Mouse (Mus musculus) limb, embryonic 13.5 days (tissue): ENCODE measurements at regions not wholly inside any gene's neighbourhood (a gene's known extent, or its start where the extent isn't known, plus 50 kb on each side); places are given as distances from the start of the nearest gene placed in this dataset.

Experiments
- ATAC-seq: fragments of 200-750 bp; cut with Nextera tagmentation; 2 replicates; pipeline ENCODE4 v1.8.0; 2017; ENCODE audit warnings: low read depth, moderate number of reproducible peaks, moderate TSS enrichment; ENCODE audit not compliant: low FRiP score
- H3K27ac ChIP-seq: fragments of 300-500 bp; sonication (generic); 2 replicates; pipeline ENCODE4 v1.5.1; 2015; ENCODE audit warnings: inconsistent platforms, mild to moderate bottlenecking, moderate library complexity
- H3K27me3 ChIP-seq: fragments of 300-500 bp; sonication (generic); 2 replicates; pipeline ENCODE4 v1.6.1; 2015; ENCODE audit warnings: mild to moderate bottlenecking, inconsistent platforms
- H3K36me3 ChIP-seq: fragments of 300-500 bp; sonication (generic); 2 replicates; pipeline ENCODE4 v1.6.1; 2015; ENCODE audit warnings: inconsistent platforms, mild to moderate bottlenecking, moderate library complexity
- H3K4me1 ChIP-seq: fragments of 300-500 bp; sonication (generic); 2 replicates; pipeline ENCODE4 v1.6.1; 2015; ENCODE audit warnings: inconsistent platforms
- H3K4me2 ChIP-seq: fragments of 300-500 bp; sonication (generic); replicated peaks from 2 replicates; pipeline ENCODE4 v1.6.1; 2015; ENCODE audit warnings: inconsistent platforms, mild to moderate bottlenecking, moderate library complexity
- H3K4me3 ChIP-seq: fragments of 300-500 bp; sonication (generic); 2 replicates; pipeline ENCODE4 v1.5.1; 2015; ENCODE audit warnings: moderate library complexity, mild to moderate bottlenecking, inconsistent platforms
- H3K9ac ChIP-seq: fragments of 300-500 bp; sonication (generic); 2 replicates; pipeline ENCODE4 v1.6.1; 2015; ENCODE audit warnings: mild to moderate bottlenecking, inconsistent platforms
- H3K9me3 ChIP-seq: fragments of 300-500 bp; sonication (generic); 2 replicates; pipeline ENCODE4 v1.6.1; 2016; ENCODE audit warnings: inconsistent platforms
- WGBS: fragments of 180-500 bp; shearing (Covaris S2); methylation state at CpG from one replicate; pipeline ENCODE4 v1.1.7; 2015; 5-methylcytosine and 5-hydroxymethylcytosine counted together

GRCm38 (mm10) chr7:36352761-36353160 is 345.2 kb upstream of the Tshz3 start:
- no peak for ATAC-seq
- 15% methylated on average over 2 of the region's 2 CpGs for WGBS

GRCm38 (mm10) chr7:36350616-36351015 is 347.3 kb upstream of the Tshz3 start:
- H3K4me2 ChIP-seq: no peak overlapping the region
- H3K4me3 ChIP-seq: no peak overlapping the region
- no peak overlapping the region for H3K27ac ChIP-seq
- H3K4me1 ChIP-seq: peaks cover 34% of the 10 kb centered on the region
- no peak overlapping the region for H3K9ac ChIP-seq
- no peak for ATAC-seq
- peaks cover 3% of the 10 kb centered on the region; the same call in 1 of the 2 replicates for H3K27me3 ChIP-seq
- 10% methylated on average over 4 of the region's 4 CpGs for WGBS
- H3K36me3 ChIP-seq: no peaks in the 10 kb centered on the region
- H3K9me3 ChIP-seq: no peaks in the 10 kb centered on the region

More at GRCm38 (mm10) chr7:36352761-36353160, 345.2 kb upstream of the Tshz3 start:
- no peaks in the 10 kb centered on the region for H3K36me3 ChIP-seq
- no peaks in the 10 kb centered on the region; the same call in 1 of the 2 replicates for H3K27me3 ChIP-seq
- no peaks in the 10 kb centered on the region for H3K9me3 ChIP-seq
- no peak overlapping the region for H3K9ac ChIP-seq
- no peak overlapping the region for H3K27ac ChIP-seq
- no peak overlapping the region for H3K4me3 ChIP-seq
- H3K4me2 ChIP-seq: no peak overlapping the region
- H3K4me1 ChIP-seq: peaks cover 34% of the 10 kb centered on the region

DNA sequence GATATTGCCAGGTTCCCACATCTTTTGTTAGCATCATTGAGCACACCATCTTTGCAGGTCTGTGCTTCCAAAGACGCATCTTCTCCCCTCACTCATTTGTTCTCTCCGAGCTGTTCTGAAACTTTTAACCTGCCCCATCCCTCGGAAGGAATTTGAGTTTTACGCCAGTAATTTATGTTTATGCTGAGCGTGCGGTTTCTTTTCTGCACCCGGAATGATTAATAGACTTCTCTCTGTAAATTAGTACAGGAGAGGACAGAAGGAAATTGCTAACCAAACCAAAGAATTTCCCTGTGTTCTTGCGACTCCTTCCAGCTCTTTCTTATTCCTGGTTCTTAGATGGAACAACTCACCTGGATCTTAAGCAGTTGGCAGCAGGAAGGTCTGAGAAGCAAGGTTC is 349.7 kb upstream of the Tshz3 start:
- H3K9ac ChIP-seq: no peak overlapping the region
- no peaks in the 10 kb centered on the region for H3K36me3 ChIP-seq
- peaks cover 3% of the 10 kb centered on the region; the same call in 1 of the 2 replicates for H3K27me3 ChIP-seq
- H3K4me2 ChIP-seq: no peak overlapping the region
- H3K4me1 ChIP-seq: peaks cover 38% of the 10 kb centered on the region
- H3K9me3 ChIP-seq: no peaks in the 10 kb centered on the region
- no peak for ATAC-seq
- WGBS: 44% methylated on average over 8 of the region's 8 CpGs
- H3K27ac ChIP-seq: no peak overlapping the region
- no peak overlapping the region for H3K4me3 ChIP-seq

GRCm38 (mm10) chr7:36334857-36335256 is 363.1 kb upstream of the Tshz3 start:
- Histone ChIP-seq H3K4me2 (no peak overlapping the region), H3K9ac (no peak overlapping the region), H3K4me1 (peaks cover 12% of the 10 kb centered on the region), H3K27ac (no peak overlapping the region), H3K27me3 (no peaks in the 10 kb centered on the region), H3K36me3 (no peaks in the 10 kb centered on the region), H3K4me3 (no peak overlapping the region), H3K9me3 (no peaks in the 10 kb centered on the region)
- WGBS: 81% methylated on average over 5 of the region's 5 CpGs
- ATAC-seq: no peak

DNA sequence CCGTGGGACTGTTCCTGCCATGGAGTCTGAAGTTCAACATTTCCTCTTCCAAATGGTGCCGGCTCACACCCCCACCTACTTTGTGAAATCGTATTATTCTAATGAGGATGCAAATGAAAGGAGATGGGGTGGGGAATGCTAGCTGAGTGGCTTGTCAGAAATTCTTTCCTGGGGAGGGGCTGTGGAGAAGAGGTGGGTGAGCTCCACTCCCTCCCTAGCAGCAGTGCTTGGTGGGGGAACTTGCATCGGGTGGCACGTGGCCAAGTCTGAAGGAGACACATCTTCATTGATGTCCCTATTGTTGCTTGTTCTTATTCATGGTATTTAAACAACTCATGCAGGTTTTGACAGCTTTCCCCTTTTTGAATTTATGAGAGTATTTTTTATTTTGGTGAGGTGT is 363.8 kb upstream of the Tshz3 start:
- ATAC-seq: no peak
- Histone ChIP-seq H3K4me1 (peaks cover 12% of the 10 kb centered on the region), H3K4me3 (no peak overlapping the region), H3K9me3 (no peaks in the 10 kb centered on the region), H3K9ac (no peak overlapping the region), H3K27ac (no peak overlapping the region), H3K27me3 (no peaks in the 10 kb centered on the region), H3K4me2 (peak overlapping the region; percentile 19; the same call in 1 of the 2 replicates), H3K36me3 (no peaks in the 10 kb centered on the region)
- 24% methylated on average over 5 of the region's 5 CpGs for WGBS

- no peak for ATAC-seq
- no peak overlapping the region for H3K9ac ChIP-seq
- H3K4me2 ChIP-seq: no peak overlapping the region
- no peaks in the 10 kb centered on the region for H3K36me3 ChIP-seq
- peaks cover 12% of the 10 kb centered on the region for H3K4me1 ChIP-seq
- WGBS: 86% methylated on average over 7 of the region's 7 CpGs
- H3K27me3 ChIP-seq: no peaks in the 10 kb centered on the region
- H3K4me3 ChIP-seq: no peak overlapping the region
- H3K27ac ChIP-seq: no peak overlapping the region
- no peaks in the 10 kb centered on the region for H3K9me3 ChIP-seq
Observed at GRCm38 (mm10) chr7:36332633-36333032, 365.3 kb upstream of the Tshz3 start.

- Histone ChIP-seq H3K4me1 (no peaks in the 10 kb centered on the region), H3K27ac (no peak overlapping the region), H3K4me3 (no peak overlapping the region), H3K9me3 (no peaks in the 10 kb centered on the region), H3K9ac (no peak overlapping the region), H3K27me3 (no peaks in the 10 kb centered on the region), H3K4me2 (no peak overlapping the region), H3K36me3 (no peaks in the 10 kb centered on the region)
- no peak for ATAC-seq
- 75% methylated on average over 2 of the region's 2 CpGs for WGBS
Observed at GRCm38 (mm10) chr7:36328141-36328540, 369.8 kb upstream of the Tshz3 start.

GRCm38 (mm10) chr7:36324035-36324434 is 373.9 kb upstream of the Tshz3 start:
- 95% methylated on average over 1 of the region's 1 CpGs for WGBS
- Histone ChIP-seq H3K9me3 (no peaks in the 10 kb centered on the region), H3K27ac (no peak overlapping the region), H3K4me2 (no peak overlapping the region), H3K27me3 (no peaks in the 10 kb centered on the region), H3K4me1 (peaks cover 5% of the 10 kb centered on the region; the same call in 1 of the 2 replicates), H3K36me3 (no peaks in the 10 kb centered on the region), H3K4me3 (no peak overlapping the region), H3K9ac (no peak overlapping the region)
- ATAC-seq: no peak

- 49% methylated on average over 4 of the region's 4 CpGs for WGBS
- ATAC-seq: no peak
- no peaks in the 10 kb centered on the region for H3K9me3 ChIP-seq
- H3K36me3 ChIP-seq: no peaks in the 10 kb centered on the region
- no peak overlapping the region for H3K4me3 ChIP-seq
- no peak overlapping the region for H3K27ac ChIP-seq
- H3K4me1 ChIP-seq: peaks cover 16% of the 10 kb centered on the region
- H3K9ac ChIP-seq: no peak overlapping the region
- H3K27me3 ChIP-seq: no peaks in the 10 kb centered on the region
- H3K4me2 ChIP-seq: no peak overlapping the region
Observed at GRCm38 (mm10) chr7:36322181-36322580, 375.7 kb upstream of the Tshz3 start.

DNA sequence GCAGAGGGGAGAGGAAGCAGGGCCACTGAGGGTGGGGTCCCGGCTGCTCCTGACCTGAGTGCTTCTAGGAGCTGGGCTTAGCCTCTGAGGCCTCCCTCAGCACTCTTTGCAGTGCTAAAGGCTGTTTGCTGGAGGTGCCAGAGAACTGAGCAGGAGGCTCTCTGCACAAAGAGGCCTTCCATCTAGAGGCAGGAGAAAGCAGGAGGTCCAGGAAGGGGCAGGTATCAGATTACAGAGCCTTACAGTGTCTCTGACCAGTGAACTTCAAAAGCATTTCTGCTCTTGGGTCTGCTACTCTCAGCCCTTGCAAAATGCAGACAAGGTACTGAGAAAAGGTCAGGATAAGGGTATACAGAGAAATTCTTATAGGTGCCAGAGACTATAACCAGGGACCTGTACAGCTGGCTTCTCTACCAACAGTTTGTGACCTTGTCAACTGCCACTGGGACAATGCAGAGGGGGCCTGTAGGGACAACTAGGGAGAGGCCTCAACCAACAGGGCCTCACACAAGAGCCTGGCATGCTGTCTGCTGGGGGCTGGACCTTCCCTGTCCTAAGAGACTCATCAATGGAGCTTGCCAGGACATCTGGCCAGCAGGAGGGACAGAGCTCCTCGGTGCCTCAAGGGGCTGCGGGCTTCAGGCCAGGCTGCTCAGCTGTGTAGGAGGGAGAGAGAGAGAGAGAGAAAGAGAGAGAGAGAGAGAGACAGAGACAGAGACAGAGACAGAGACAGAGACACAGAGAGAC is 380.3 kb upstream of the Tshz3 start:
- WGBS: 18% methylated on average over 3 of the region's 3 CpGs
- ATAC-seq: peak; percentile 71
- Histone ChIP-seq H3K4me2 (no peak overlapping the region), H3K9me3 (no peaks in the 10 kb centered on the region), H3K9ac (peak overlapping the region; percentile 39; the same call in 1 of the 2 replicates), H3K4me3 (no peak overlapping the region), H3K27ac (peak overlapping the region; percentile 65; the same call in 1 of the 2 replicates), H3K27me3 (no peaks in the 10 kb centered on the region), H3K4me1 (peaks cover 20% of the 10 kb centered on the region), H3K36me3 (no peaks in the 10 kb centered on the region)

DNA sequence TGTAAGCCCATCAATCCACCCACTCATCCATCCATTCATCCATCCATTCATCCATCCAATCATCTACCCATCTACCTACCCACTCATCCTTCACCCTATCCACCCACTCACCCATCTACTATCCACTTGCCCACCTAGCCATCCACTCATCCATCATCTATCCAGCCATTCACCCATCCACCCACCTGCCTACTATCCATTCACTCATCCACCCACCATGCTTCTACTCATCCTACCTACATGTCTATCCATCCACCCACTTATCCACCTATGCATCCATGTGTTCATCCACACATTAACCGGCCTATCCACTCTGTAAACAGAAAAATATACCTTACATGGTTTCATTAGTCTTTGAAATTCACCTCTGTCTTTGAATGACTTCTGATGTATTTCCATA is 384.2 kb upstream of the Tshz3 start:
- no peak for ATAC-seq
- 92% methylated on average over 1 of the region's 1 CpGs for WGBS

DNA sequence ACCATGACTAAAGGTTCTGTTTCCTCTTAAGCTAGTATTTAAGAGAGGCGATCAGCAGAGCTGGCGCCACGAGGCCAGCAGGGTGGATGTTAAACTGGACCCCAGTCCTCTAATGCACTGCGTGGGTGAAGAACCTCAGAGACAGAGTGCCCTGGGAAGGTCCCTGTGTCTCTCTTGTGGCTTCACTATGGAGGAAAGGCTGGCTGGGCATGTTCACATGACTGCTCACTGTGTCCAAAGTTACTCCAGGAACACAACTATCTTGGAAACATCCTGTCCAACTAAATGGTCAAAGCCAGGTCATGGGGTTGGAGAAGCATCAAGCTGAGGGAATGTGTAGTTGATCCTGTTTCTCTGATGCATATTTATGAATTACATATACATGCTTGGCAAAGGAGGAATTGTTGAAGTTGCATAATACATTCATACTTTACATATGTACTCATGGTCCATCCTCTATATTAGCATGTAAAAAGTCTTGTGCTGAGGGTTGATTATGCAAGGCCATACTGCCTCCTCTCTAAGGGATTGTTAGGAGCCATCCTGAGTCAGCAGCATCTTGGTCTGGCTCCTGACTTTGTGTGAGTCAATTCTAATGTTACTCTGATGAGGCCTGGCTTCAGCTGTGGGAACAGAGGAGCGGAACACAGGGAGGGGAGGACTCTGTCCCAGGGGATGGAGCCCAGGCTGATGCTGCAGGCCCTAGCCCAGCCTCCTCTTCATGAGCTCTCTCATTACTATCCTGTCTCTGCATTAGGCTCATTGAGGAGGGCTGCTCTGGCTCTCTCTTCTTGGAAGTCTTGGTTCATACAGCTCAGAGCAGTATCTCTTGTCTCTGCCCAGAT is 387.9 kb upstream of the Tshz3 start:
- Histone ChIP-seq H3K9ac (no peak overlapping the region), H3K27ac (no peak overlapping the region), H3K4me1 (no peaks in the 10 kb centered on the region), H3K9me3 (no peaks in the 10 kb centered on the region), H3K4me2 (no peak overlapping the region), H3K36me3 (no peaks in the 10 kb centered on the region), H3K4me3 (no peak overlapping the region), H3K27me3 (no peaks in the 10 kb centered on the region)
- ATAC-seq: no peak
- 88% methylated on average over 5 of the region's 5 CpGs for WGBS

More for the DNA sequence above, 384.2 kb upstream of the Tshz3 start:
- Histone ChIP-seq H3K27me3 (no peaks in the 10 kb centered on the region), H3K36me3 (no peaks in the 10 kb centered on the region), H3K4me1 (peaks cover 15% of the 10 kb centered on the region), H3K27ac (no peak overlapping the region), H3K9ac (no peak overlapping the region), H3K4me3 (no peak overlapping the region), H3K9me3 (no peaks in the 10 kb centered on the region), H3K4me2 (no peak overlapping the region)
